Mouse (Mus musculus) kidney, adult 2 months (tissue): Measurements from ENCODE around the gene Mapkapk3. TPM values are rescaled to one million over a fixed set of nuclear protein-coding genes. Genes with fewer than 3 reads are reported as not detected.

ENCODE experiments used
- DNase-seq: peaks from one replicate; pipeline ENCODE4 v3.0.0; 2021
- H3K27ac ChIP-seq: fragments of 200-500 bp; 2 replicates; pipeline ENCODE4 v1.5.1; 2012; ENCODE audit warnings: low read depth, low read length, control low read depth, inconsistent platforms; ENCODE audit not compliant: insufficient read depth
- H3K27me3 ChIP-seq: fragments of 200-500 bp; replicated peaks from 2 replicates; pipeline ENCODE4 v1.6.1; 2012; ENCODE audit warnings: mild to moderate bottlenecking, moderate library complexity, low read length, inconsistent platforms; ENCODE audit not compliant: control insufficient read depth, insufficient read depth
- H3K36me3 ChIP-seq: fragments of 200-500 bp; 2 replicates; pipeline ENCODE4 v1.6.1; 2012; ENCODE audit warnings: mild to moderate bottlenecking, moderate library complexity, low read length, inconsistent platforms; ENCODE audit not compliant: control insufficient read depth, insufficient read depth
- H3K4me1 ChIP-seq: fragments of 200-500 bp; 2 replicates; pipeline ENCODE4 v1.6.1; 2011; ENCODE audit warnings: low read length; ENCODE audit not compliant: control insufficient read depth, insufficient read depth
- H3K4me3 ChIP-seq: fragments of 200-500 bp; 2 replicates; pipeline ENCODE4 v1.5.1; 2011; ENCODE audit warnings: mild to moderate bottlenecking, low read depth, low read length, control low read depth; ENCODE audit not compliant: insufficient read depth
- CTCF ChIP-seq: fragments of 200-500 bp; conservative IDR thresholded peaks from 2 replicates; pipeline ENCODE4 v1.5.1; 2011; ENCODE audit warnings: low read depth, mild to moderate bottlenecking, control low read depth, low read length, moderate library complexity, mixed read lengths; ENCODE audit not compliant: insufficient read depth, insufficient read length
- POLR2A ChIP-seq: fragments of 200-500 bp; IDR thresholded peaks from one replicate; pipeline ENCODE4 v1.6.1; 2011; ENCODE audit warnings: low read depth, low read length, control low read depth
- WGBS: fragments of 180-500 bp; shearing (Covaris S2); methylation state at CpG from one replicate; pipeline ENCODE4 v1.1.7; 2018; 5-methylcytosine and 5-hydroxymethylcytosine counted together
- polyA plus RNA-seq: library from polyadenylated mRNA; depleted of rRNA; stranded (reverse); fragments of >200 nt; gene quantifications from 2 replicates; pipeline ENCODE4 v1.2.3, GENCODE M21; 2012; rRNA removed

The Mapkapk3 gene
- polyA plus RNA-seq: 24.3 and 25.7 TPM in 2 replicates

DNA sequence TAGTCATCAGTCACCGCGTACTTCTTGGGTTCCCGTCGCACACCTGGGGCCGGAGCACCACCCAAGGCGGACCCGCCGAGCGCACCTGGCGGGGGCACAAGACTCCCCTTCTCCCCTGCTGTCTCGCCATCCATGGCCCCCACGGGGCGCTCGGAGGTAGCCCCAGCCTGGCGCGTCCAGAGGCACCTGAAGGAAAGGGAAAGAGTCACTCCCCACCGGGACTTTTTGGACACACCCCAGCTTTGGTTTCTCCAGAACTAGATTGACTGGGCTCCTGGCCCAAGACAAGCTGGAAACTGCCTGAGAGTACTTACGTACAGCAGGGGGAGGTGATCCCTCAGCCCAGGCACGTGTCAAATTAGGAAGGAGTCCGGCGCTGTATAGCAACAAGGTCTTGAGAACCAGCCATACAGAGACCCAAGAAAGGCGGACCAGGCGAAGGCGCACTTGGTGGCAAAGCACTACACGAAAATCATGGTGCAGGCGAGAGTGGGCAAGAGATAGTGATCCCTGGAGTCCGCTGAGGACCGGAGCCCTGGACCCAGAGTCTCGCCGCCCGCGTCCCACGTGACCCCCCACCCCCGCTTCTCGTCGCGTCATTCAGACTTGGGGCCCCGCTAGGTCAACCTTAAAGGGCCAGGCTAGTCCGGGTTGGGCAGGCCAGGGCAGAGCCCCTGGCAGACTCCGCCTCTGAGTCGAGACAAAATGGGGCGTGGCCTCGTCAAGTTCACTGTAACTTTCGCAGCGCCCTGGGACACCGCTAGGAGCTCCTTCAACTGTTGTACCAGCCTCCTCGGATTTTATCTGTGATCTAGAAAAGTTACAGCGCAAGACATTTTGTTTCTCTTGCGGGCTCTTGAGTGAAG, at the start of gene Mapkapk3:
Gene Mapkapk3 (minus strand): TSS at position 667 of the 866 bp plus-strand sequence.
- Histone ChIP-seq H3K27ac (peak within 1 kb of the TSS; percentile 93), H3K36me3 (no peaks in the 10 kb centered on the region), H3K4me3 (peak within 1 kb of the TSS; percentile 76), H3K27me3 (no peaks in the 10 kb centered on the region), H3K4me1 (peaks cover 7% of the 10 kb centered on the region; the same call in 1 of the 2 replicates)
- TF ChIP-seq POLR2A (peak; percentile 2), CTCF (peak; percentile 42)
- DNase-seq: peak; percentile 96
- 4% methylated on average over 49 of the region's 49 CpGs for WGBS

DNA sequence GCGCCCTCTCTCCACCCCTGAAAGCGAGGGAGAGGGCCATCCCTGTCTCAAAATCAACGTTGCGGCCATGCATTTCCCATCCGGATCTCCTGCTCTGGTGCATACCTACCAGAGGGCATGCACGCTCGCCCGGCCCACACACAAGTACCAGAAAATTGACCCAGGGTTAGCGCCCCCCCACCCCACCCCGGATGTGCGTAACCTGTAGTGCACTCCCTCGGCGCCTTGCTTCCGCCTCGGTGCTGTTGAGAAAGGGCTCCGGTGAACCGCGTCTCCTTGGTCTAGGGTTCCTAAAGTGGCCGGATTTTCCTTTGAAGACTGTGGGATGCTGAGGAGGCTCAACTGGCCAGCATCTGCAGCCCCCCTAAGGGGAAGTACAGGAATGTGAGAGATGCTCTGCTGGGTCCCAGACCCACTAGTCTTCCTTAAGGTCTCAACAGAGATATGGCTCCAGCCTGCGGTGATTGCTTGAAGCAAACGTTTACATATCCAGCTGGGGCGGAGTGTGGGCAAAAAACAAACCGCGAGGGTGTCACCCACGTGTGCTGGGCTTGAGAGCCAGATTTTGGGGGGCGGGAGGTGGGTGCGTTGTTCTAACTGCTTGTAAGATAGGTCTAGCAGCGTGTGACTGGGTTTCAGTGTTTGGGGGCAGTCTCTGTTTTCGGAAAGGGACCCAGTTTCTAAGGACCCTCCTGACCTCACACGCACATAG, 48.7 kb upstream of the Mapkapk3 start, which contains the start of gene Hemk1:
Gene Hemk1 (minus strand): TSS at position 179 of the 712 bp plus-strand sequence.
- WGBS: 3% methylated on average over 30 of the region's 30 CpGs
- Histone ChIP-seq H3K4me1 (peaks cover 3% of the 10 kb centered on the region; the same call in 1 of the 2 replicates), H3K27me3 (no peaks in the 10 kb centered on the region), H3K4me3 (peak within 1 kb of the TSS; percentile 65), H3K27ac (peak within 1 kb of the TSS; percentile 75), H3K36me3 (no peaks in the 10 kb centered on the region)
- TF ChIP-seq POLR2A: peak; percentile 64
- TF ChIP-seq CTCF: no peak
- peak; percentile 89 for DNase-seq

DNA sequence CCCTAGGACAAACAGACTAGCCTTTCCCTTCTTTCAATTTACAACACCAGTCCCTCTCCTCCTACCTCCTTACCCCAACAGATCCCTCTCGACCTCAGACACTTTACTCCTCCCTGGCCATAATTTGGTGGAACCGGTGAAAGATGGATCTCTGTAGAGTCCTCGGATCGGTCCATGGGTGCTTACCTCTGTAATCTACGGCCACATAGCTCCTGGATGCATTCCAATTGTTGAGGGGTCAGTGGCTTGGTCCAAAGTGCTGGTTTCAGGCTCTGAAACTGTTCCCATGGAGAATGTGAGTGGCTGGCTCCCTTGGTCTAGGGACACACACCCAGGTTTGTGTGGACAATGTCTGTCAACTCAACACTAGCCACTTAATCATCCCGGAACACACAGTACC, 46.7 kb upstream of the Mapkapk3 start:
- no peaks in the 10 kb centered on the region for H3K36me3 ChIP-seq
- no peaks in the 10 kb centered on the region for H3K27me3 ChIP-seq
- peak; percentile 35 for DNase-seq
- TF ChIP-seq POLR2A (no peak), CTCF (no peak)
- H3K4me1 ChIP-seq: peaks cover 3% of the 10 kb centered on the region; the same call in 1 of the 2 replicates
- WGBS: 72% methylated on average over 6 of the region's 6 CpGs
- no peak overlapping the region for H3K27ac ChIP-seq
- H3K4me3 ChIP-seq: no peak overlapping the region

DNA sequence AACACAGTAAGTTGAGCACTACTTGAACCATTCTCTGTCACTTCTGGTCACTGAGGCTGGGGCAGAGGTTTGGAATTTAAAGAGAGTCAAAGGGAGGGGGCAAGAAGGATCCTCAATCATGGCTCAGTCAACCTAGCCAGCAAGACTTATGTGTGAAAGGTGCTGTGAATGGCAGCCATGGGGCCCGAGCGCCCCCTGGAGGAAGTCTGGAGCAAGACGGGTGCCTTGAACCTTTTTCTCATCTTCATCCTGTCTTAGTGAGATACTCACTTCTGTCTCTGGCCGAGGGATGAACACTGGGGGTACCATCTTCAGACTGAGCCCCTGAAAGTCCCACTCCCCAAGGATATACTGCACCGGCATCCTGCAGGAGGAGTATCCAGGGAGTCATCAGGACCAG, 46.2 kb upstream of the Mapkapk3 start:
- Histone ChIP-seq H3K27me3 (no peaks in the 10 kb centered on the region), H3K4me1 (peaks cover 7% of the 10 kb centered on the region; the same call in 1 of the 2 replicates), H3K4me3 (no peak overlapping the region), H3K27ac (no peak overlapping the region), H3K36me3 (no peaks in the 10 kb centered on the region)
- DNase-seq: peak; percentile 88
- TF ChIP-seq CTCF (peak; percentile 97; the same call in 1 of the 2 replicates), POLR2A (no peak)
- WGBS: 7% methylated on average over 5 of the region's 5 CpGs

DNA sequence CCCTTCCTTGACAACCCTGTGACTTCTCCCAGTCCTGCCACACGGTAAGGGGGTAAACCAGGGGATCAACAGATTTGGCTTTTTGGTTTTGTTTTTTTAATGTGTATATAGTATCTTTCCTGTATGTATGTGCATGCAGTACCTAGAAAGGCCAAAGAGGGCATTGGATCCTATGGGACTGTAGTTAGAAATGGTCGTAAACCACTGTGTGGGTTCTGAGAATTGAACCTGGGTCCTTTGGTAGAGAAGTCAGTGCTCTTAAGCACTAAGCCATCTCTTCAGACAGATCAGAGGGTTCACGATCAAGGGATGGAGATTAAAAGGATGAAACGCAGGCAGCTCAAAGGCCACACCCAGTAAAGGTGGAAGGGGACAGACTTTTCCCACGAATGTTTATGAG, 45.4 kb upstream of the Mapkapk3 start:
- no peak for DNase-seq
- no peak for TF ChIP-seq CTCF
- no peak for TF ChIP-seq POLR2A
- 89% methylated on average over 5 of the region's 5 CpGs for WGBS

DNA sequence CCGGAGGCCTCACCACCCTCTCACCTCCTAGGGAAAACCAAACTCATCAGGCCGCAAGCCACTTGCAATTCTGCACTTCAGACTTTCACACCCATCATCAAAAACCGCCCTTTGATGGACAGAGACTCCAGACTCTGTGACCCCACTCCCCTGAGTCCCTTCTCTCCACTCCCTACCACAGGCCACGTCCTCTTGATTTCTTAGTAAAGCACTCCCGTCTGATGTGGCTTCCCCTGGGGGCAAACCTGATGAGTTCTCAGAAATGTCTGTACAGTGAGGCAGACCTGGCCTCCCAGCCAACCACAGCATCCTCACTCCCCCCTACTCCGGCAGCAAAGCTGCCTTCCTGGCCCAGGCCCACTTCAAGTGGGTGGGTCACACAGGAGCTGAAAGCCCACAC, 44.7 kb upstream of the Mapkapk3 start:
- TF ChIP-seq CTCF (no peak), POLR2A (no peak)
- no peak overlapping the region for H3K27ac ChIP-seq
- H3K36me3 ChIP-seq: no peaks in the 10 kb centered on the region
- H3K4me1 ChIP-seq: peaks cover 10% of the 10 kb centered on the region; the same call in 1 of the 2 replicates
- 84% methylated on average over 6 of the region's 6 CpGs for WGBS
- DNase-seq: no peak
- H3K4me3 ChIP-seq: no peak overlapping the region
- H3K27me3 ChIP-seq: no peaks in the 10 kb centered on the region

More for the DNA sequence above, 45.4 kb upstream of the Mapkapk3 start:
- Histone ChIP-seq H3K36me3 (no peaks in the 10 kb centered on the region), H3K4me1 (peaks cover 10% of the 10 kb centered on the region; the same call in 1 of the 2 replicates), H3K27me3 (no peaks in the 10 kb centered on the region), H3K27ac (no peak overlapping the region), H3K4me3 (no peak overlapping the region)
